Mouse (Mus musculus): Measurements from ENCODE around the gene 1700067K01Rik.

1700067K01Rik gene

DNA sequence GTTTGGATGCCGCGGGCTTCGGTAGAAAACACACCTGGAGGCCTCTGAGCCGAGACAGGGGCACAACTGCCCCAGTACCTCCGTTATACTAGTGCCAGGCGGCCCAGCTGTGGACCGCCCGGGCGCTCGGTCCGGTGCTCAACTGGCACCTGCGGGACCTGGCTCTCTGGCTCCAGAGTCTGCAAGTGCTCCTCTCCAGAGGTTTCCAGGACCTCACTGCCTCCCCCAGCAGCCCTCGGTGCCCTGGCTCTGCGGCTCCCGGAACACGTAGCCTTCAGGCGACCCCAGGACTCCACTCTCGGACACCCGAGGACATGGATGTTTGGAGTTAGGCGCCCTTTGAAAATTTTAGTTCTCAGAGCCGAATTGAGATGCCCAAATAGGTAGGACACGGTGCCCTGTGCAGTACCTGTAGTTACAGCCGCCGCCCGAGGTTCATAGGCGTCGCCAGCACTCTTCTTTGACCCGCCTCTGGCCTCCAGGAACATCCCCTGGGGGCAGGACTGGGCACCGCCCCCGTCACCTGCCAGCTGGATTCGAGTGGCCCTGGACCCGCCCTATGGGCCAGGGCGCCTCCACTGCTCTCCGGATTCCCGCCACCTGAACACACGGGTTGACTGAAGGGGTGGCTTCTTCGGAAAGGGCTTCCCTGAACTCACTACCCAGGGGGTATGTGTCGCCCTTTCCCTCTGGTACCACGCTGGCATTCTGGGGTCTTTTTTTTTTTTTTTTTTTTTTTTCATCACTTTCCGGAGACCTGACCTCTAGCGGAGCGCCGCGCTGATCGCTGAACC, 10.6 kb downstream of the 1700067K01Rik start, which contains the start of gene 2210011C24Rik:
Gene 2210011C24Rik (minus strand): TSS at position 467 of the 794 bp plus-strand sequence.
- in situ Hi-C loops (cut with MboI, MseI), result no loop called here

DNA sequence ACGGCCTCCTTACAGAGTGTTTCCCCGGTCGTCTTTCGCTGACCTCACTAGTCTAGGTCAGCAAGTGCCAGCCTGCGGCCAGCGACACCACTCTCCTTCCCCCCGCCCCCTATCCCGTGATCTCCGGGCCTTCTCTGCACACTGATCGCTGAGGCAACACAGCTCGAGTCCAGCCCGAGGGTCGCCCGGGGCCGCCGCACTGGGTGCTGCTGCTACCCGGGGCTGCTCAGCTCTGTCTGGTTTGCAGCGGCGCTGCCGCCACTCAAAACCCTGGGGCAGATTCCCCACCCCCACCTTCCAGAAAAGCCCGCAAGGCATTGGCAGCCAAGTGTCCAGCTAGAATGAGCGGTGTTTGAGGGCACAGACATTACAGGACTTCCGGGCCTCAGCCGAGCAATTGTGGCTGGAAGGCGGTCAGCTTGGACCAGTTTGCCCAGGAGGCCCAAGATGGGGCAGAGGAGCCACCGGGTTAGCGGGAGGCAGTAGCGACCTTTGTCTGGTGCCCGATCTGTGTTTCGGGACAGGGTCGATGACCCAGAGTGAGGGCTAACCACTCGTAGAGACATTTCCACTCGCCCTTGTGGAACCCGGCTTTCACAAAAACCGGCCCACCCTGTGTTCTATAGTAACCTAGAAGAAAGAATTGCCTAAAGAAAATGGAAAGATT, 11.3 kb downstream of the 1700067K01Rik start:
- in situ Hi-C loops (cut with MboI, MseI), result no loop called here

DNA sequence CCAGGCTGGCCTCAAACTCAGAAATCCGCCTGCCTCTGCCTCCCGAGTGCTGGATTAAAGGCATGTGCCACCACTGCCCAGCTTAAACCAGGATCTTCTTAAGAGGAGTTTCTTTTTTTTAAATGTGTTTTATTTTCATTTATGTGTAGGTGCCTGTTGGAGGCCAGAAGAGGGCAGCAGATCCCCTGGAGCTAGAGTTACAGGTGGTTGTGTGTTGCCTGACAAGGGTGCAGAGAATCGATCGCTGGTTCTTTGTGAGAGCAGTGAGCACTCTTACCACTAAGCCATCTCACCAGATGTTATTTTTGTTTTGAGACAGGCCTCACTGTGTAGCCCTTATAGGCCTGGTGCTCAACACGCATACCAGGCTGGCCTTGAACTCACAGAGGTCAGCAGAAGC, 14.5 kb downstream of the 1700067K01Rik start:
- in situ Hi-C loops (cut with MboI, MseI), result no loop called here

DNA sequence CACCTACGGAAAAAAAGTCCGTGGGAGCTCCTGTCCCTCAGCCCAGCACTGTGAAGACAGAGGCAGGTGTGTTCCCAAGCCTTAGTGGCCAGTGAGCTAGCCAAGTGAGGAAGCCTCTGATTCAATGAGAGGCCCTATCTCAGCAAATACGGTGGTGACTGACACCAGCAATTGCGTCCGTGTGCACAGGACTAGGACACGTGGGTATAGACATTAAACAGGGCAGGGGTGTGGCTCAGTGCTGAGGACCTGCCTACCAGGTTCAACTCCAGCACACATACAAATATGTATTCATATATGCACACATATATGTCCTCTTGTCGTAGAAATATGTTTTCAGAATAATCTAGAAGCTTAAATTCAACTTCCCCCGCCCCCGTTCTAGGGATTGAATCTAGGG, 18.4 kb downstream of the 1700067K01Rik start:
- in situ Hi-C loops (cut with MboI, MseI), result loop anchor here (10.0 kb wide), 1 partner anchor 345 kb away; no protein-coding TSS in a partner anchor

DNA sequence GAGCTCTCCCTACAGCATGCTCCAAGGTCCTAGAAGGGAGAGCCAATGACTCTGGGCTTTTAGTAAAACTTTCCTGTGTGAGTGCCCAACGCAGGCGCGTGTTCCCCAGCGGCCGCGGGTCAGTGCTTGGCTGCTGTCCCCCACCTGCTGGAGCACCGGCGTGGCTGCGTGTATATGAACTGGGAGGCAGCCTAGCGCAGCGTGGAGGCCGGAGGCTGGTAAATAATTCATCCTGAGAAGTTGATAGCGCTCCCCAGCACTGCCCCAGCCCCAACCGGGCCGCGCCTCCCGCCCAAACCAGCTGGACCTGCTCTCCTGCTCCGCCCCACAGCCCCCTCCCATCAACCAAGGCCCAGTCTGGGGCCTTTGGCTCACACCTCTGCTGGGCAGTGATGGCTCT, 19.8 kb downstream of the 1700067K01Rik start, which contains the start of gene Palm3:
Gene Palm3 (plus strand): TSS at position 376 of the 400 bp plus-strand sequence.
- in situ Hi-C loops (cut with MboI, MseI), result loop anchor here (10.0 kb wide), 1 partner anchor 344 kb away; no protein-coding TSS in a partner anchor

DNA sequence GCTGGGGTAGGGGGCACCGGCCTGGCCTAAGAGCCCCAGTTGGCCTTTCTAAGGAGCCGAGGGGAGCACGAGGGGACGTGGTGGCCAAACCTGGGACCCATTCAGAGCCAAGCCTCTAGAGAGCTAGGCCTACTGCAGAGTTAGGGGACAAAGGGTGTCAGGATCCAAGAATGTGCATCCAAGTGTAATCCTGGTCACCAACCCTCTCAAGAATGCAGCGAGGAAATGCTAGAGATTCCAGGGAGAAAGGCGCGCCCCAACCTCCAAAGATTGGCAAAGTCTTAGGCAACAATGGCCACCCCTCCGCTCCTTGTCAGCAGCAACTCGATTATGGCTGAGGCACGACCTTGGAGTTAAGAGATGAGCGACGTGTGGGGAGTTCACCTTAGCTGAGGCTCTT, 20.3 kb downstream of the 1700067K01Rik start:
- in situ Hi-C loops (cut with MboI, MseI), result loop anchor here (10.0 kb wide), 1 partner anchor 343 kb away; no protein-coding TSS in a partner anchor

DNA sequence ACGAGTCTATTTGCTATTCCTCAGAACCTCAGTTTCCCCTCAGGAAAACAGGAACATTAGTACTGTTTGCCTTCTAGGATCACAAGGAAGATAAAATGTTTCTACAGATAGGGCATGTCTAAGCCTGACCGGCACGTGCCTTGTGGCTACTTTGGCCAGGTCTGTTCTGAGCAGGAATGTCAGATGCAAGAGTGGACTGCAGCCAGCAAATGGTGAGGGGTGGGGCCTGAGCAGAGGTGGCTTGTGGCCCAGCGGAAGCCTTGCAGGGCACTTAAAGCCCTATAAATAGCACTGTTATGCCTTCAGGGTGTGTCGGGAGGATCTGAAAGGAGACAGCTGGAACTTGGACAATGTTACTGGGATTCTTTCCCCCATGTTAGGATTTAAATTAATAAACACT, 21.8 kb downstream of the 1700067K01Rik start:
- in situ Hi-C loops (cut with MboI, MseI), result loop anchor here (10.0 kb wide), 1 partner anchor 342 kb away; no protein-coding TSS in a partner anchor

DNA sequence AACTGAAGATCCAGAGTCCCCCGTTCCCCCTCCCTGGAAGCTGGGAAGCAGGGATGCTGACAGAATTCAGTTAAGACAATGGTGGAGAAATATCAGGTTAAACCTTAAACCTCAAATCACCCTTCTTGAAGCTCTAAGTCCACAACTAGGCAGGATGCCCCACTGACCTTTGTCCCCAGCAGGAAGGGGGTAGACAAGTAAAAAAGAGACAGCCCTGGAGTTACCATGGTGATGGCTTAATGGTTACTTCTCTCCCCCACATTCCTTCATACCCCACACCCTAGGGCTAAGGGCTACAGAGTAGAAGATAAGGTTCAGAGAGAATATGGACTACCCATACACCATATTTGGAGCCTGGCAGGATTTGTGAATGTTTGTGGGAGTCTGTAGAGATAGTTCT, 22.3 kb downstream of the 1700067K01Rik start:
- in situ Hi-C loops (cut with MboI, MseI), result loop anchor here (10.0 kb wide), 1 partner anchor 341 kb away; no protein-coding TSS in a partner anchor

DNA sequence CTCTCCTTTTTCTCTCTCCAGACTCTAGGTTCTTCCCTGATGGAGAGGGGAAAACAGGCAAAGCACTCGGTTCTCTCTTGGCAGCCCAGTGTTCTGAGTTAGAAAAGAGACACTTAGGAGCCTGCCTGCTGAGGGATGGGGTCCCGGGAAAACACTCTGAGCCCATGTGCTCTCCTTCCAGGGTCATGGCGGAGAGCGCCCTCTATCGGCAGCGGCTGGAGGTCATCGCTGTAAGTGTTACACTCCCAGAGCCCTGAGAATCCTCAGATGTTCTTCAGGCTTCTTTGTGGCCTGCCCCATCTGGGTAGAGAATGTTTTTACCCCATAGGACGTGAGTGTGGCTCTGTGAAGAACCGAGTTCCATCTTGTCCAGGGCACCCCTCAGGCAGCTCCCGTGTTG, 22.9 kb downstream of the 1700067K01Rik start:
- in situ Hi-C loops (cut with MboI, MseI), result loop anchor here (10.0 kb wide), 1 partner anchor 341 kb away; no protein-coding TSS in a partner anchor

DNA sequence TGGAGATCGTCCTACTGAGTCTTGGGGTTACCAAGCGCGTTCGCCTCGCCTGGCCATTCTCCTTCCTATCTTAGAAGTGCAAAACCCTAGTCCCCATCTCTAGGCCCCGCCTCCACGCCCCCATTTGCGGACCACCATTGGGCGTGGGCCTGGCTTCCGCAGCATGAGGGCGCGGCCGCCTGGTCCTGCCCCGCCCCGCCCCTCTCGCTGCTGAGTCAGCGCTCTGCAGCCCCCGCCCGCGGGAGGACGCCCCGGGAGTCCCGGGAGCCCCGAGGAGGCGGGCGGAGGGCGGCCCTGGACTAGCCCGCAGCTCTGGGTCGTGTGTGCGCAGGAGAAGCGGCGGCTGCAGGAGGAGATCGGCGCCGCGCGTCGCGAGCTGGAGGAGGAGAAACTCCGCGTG, 24.6 kb downstream of the 1700067K01Rik start:
- in situ Hi-C loops (cut with MboI, MseI), result loop anchor here (10.0 kb wide), 1 partner anchor 339 kb away; no protein-coding TSS in a partner anchor

DNA sequence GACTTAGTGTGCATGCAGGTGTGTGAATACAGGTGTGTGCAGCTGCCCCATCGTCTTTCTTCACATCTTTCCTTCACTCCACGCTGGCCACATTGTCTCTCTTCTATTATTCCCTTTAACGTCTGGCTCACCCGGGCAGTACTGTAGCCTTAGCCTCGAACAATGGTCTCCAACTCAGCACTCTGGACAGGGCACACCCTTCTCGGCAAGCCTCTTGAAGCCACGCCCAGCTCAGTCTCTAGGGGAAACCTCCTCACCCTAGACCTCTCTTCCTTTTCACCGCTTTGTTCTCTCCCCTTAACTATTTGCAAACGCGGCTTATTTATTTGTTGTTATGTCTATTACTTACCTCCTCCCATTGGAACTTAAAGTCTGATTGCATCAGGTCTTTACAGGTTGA, 26.1 kb downstream of the 1700067K01Rik start:
- in situ Hi-C loops (cut with MboI, MseI), result loop anchor here (10.0 kb wide), 1 partner anchor 337 kb away; no protein-coding TSS in a partner anchor

DNA sequence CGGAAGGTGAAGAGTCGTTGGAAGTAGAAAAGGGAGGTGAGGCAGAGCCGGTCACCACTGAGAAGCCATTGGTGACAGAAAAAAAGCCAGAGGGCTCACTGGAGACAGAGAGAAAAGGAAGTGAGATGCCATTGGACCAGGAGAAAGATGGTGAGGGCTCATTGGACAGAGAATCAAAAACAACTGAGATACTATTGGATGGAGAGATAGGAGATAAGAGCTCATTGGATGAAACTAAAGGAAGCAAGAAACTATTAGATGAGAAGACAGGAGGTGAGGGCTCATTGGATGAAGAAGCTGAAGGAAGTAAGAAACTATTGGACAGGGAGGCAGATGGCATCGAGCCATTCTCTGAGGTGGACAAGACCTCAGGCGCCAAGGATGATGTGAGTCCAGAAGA, 28.0 kb downstream of the 1700067K01Rik start:
- in situ Hi-C loops (cut with MboI, MseI), result loop anchor here (10.0 kb wide), 1 partner anchor 336 kb away; no protein-coding TSS in a partner anchor

DNA sequence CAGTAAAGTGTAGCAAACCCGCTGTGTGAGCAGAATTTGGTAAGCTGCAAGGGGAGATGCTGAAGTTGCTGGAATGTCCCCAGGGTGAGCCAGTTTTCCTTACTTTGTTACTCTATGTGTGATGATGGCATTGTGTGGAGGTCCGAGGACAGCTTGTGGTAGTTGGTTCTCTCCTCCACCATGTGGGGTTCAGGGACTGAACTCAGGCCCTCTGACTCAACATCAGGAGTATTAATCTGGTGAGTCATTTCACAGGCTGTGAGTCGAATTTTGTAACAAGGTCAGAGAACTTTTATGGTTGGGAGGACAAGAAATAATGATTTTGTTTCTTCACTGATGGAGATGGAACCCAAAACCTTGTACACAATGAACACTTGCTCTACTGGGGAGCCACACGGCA, 31.5 kb downstream of the 1700067K01Rik start:
- in situ Hi-C loops (cut with MboI, MseI), result no loop called here

DNA sequence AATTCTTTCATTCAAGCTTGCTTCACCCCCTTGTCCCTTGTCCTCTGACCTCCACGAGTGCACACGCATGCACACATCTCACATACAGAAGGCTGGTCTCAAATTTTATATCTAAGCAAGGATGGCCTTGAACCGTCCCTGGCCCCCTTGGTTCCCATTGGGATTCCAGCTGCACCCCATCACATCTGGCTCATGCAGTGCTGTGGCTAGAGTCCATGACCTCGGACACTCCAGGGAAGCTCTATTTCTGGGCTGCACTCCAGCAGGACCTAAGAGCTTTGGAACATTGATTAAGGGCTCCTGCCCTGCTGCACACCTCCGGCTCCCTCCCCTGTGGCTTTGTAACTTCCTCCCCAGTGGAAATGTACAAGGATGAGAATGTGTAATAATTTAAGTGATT, 36.7 kb downstream of the 1700067K01Rik start:
- in situ Hi-C loops (cut with MboI, MseI), result no loop called here

DNA sequence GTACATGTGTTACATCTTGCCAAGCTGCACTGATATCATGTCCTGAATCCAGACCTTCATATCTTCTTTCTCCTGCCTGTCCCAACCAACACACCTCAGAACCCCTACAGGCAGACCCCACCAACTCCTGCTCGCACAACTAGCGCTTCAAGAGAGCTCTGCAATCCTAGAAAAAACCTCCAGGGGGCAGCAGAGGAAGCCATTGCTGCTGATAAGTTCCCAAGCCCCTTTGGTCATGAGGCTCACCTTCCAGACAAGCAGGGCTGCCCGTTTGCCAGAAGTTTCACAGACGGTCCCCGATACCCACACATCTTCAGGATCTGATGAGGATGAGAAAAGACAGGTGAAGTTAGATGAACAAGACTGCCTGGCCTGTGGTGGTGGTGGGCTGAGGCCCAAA, 37.7 kb downstream of the 1700067K01Rik start:
- in situ Hi-C loops (cut with MboI, MseI), result no loop called here

DNA sequence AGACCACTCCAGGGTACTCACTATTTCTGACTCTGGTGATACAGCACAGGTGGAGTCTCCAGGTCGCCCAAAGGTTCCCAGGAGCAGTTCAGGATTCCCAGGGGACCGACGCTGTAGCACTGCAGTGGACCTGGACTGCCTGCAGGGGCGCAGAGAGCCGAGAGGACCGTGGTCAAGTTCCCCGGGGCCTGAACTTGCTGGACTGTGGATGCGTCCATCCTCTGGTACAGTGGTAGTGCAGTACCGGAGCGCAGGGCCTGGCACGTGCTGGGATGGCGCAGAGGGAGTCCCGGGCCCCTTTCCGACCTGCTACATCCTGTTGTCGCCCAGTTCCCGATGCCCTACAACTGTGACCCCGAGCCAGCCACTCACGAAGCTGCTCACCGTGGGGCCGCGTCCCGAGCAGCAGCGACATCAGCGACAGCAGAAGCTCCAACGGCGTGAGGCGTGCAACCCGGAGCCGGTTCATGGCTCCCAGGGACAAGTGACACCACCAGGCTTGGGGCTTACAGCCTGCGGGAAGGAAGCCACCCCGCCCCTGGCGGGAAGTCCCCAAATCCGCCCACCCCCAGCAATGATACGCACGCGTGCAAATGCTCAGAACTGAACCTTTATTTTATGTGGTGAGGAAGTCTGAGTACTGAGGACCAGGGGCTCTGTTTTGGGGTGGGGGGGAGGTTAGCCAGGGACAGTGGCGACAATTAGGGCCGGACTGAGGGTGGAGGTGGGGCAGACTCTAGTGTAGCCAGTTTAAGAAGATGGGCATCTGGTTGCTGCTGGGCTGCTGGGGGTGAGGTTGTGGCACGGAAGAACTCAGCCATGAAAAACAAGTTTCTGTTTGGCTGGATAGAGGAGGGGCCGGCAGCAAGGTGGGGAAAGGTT, 41.0 kb downstream of the 1700067K01Rik start, which contains the start of gene Il27ra:
Gene Il27ra (minus strand): TSS at position 524 of the 882 bp plus-strand sequence.
- in situ Hi-C loops (cut with MboI, MseI), result loop anchor here (5.0 kb wide), 1 partner anchor 50 kb away; no protein-coding TSS in a partner anchor

DNA sequence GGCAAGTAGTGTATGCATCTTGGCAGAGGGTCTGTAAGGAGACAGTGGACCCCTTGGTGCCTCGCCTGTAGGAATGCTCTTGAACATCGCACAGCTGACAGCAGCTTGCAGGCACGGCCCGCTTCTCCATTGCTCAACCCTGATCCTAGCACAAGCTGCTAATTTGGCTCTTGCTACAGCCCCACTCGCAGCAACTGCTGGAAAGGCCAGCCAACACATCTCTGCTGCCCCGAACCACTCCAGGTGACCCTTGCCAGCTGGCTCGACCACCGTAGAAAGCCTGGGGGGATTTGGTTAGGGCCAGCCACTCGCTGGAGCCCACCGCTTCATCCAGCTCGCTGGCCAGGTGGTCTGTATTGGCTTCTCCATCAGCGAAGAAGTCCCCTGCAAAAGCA, 41.6 kb downstream of the 1700067K01Rik start:
- in situ Hi-C loops (cut with MboI, MseI), result loop anchor here (5.0 kb wide), 1 partner anchor 49 kb away; no protein-coding TSS in a partner anchor

DNA sequence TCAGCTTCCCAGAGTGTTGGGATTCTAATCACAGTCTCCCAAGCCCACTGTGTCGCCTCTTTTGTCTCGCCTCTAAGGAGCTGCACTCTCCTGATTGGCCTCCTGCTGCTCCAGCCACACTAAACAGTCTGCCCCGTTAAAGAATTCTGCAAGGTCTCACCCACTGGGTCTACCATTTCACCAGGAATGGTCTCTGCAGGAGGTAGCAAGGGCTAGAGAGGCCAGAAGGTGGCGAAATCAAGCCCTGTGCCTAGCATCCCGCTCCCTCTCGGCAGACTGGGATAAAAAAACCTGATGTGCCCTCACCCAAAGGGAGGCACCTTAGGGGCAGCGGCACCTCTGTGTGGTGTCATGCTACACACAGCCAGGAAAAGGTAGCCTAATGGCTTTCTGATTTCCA, 42.8 kb downstream of the 1700067K01Rik start:
- in situ Hi-C loops (cut with MboI, MseI), result loop anchor here (5.0 kb wide), 1 partner anchor 48 kb away; no protein-coding TSS in a partner anchor

DNA sequence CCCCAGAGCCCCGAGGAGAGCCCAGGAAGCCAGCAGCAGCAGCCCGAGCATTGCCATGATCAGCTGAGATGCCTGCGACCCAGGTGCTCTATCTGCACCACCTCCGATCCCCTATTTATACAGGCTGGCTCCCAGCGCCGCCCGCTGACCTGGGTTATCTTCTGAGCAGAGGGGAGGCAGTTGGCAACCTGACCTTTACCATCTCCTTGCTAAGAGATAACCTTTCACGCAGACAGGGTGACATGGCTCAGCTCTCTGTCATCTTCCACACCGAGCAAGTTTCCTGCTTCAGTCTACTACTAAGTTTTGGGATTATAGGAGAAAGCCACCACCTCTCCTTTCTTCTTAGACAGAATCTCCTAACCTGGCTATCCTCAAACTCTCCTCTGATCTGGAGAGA, 43.6 kb downstream of the 1700067K01Rik start, which contains the start of gene Rln3:
Gene Rln3 (minus strand): TSS at position 101 of the 400 bp plus-strand sequence.
- in situ Hi-C loops (cut with MboI, MseI), result loop anchor here (5.0 kb wide), 1 partner anchor 47 kb away; no protein-coding TSS in a partner anchor

DNA sequence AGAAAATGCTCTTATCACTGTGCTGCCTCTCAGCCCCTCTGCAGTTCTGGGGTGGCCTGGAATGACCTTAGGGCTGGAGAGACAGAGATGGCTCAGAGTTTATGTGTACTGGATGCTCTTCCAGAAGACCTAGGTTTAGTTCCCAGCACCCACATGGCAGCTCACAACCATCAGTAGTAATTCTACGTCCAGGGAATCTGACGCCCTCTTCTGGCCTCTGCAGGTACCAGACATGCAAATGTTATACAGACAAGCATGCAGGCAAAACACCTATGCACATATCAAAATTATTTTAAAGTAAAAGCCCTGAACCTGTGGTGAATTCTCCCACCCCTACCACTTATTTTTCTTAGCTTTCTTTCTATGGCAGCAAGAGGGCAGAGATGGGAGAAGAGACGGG, 45.2 kb downstream of the 1700067K01Rik start:
- in situ Hi-C loops (cut with MboI, MseI), result no loop called here

DNA sequence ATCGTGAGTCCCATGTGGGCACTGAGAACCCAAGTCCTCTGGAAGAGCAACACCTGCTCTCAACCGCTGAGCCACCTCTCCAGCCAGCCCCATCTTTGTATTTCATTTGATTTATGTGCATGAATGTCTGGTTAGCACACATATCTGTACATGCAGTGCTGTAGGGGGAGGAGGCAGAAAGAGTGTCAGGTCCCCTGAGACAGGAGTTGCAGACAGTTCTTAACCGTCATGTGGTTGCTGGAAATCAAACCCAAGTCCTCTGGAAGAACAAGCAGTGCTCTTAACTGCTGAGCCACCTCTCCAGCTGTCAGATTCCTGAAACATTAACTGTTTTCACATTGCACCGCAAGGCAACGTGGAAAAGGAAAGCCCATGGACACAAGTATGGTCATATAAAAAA, 46.9 kb downstream of the 1700067K01Rik start:
- in situ Hi-C loops (cut with MboI, MseI), result no loop called here

Measured in regulatory T cell (primary cell).